Mouse (Mus musculus) induced T-regulatory cell, adult 2 months (primary cell): ENCODE measurements around the gene Zan.

Experiments used
- DNase-seq: peaks from one replicate; pipeline ENCODE4 v3.0.0-alpha.2; 2012; ENCODE audit warnings: low read depth

The Zan gene

DNA sequence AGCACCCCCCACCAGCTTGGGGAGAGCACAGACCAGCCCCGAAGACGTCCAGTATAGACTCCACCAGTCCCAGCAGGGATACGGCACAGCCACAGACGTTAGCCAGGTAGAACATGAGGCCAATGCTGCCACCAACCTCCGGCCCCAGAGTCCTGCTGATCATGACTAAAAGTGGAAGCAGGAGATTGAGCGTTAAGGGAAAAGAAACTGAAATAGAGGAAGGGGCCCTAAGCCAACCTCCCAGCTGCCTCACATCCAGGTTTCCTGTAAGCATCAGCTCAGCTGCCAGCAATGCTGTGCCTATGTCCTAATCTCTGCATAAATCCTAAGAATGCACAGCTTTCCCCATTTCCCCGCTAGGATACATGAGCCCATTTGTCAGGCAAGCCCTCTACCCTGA lies 146.0 kb downstream of the Zan start:
- DNase-seq = no peak
